In the genomic region with DNA sequence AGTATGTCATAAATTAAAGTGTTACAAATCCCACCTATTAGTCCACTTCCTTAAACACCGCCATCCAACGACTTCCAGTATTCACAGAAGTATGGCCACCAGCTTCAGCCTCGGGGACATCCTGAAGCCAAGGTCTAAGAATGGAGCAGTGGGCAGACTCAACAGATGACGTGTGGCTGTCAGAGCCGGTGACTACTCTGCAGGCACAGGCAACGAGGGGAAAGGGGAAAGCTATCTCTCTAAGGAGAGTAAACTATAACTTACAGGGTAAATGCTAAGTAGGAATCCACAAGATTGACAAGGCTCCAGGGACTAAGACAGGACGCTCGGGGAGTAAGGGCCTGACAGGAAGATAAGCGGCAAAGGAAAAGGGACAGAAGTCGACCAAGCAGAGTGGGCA, we compare ENCODE assay signal across 23 mouse cellular contexts. TPM values are rescaled to one million over a fixed set of nuclear protein-coding genes. Genes with fewer than 3 reads are reported as not detected.
DNase-seq lines count a peak whose midpoint lies in the region; ATAC-seq lines count a peak whose summit lies in the region.
"Had no signal": no experiment of that assay in that cellular context is flagged by ENCODE, and none has a peak within 500 bp of the region (broad histone marks: within the 10 kb centered on the region; RNA-seq: fewer than 3 reads in every experiment).

No protein-coding gene starts in this region.

- peaks cover 50% of the 10 kb centered on the region for H3K4me1 ChIP-seq in heart, embryonic 13.5 days
- H3K4me1 ChIP-seq in kidney, embryonic 15.5 days, result peaks cover 18% of the 10 kb centered on the region

- no peak for ATAC-seq in heart, embryonic 13.5 days (ENCODE audit: extremely low read depth, insufficient number of reproducible peaks, low FRiP score, low TSS enrichment)
- no peak for ATAC-seq in kidney, embryonic 15.5 days (replicated peaks; ENCODE audit: low FRiP score)
- ATAC-seq: forebrain, embryonic 16.5 days; midbrain, embryonic 16.5 days had no signal

- H3K4me3 ChIP-seq in heart, embryonic 13.5 days, result peak overlapping the region; percentile 24
- 0 out of 2 replicates have a peak overlapping the region, but pooled peaks have one; percentile 1 for H3K4me3 ChIP-seq in kidney, embryonic 15.5 days (replicated peaks)
- H3K4me3 ChIP-seq: embryonic facial prominence, embryonic 15.5 days; hindbrain, embryonic 12.5 days; limb, embryonic 12.5 days; liver, embryonic 13.5 days; lung, embryonic 15.5 days had no signal

- H3K4me2 ChIP-seq in heart, embryonic 13.5 days, result peak overlapping the region; percentile 59
- H3K4me2 ChIP-seq in kidney, embryonic 15.5 days, result peak overlapping the region; percentile 22
- H3K4me2 ChIP-seq: embryonic facial prominence, embryonic 15.5 days; hindbrain, embryonic 12.5 days; limb, embryonic 12.5 days; liver, embryonic 13.5 days; lung, embryonic 15.5 days had no signal

- H3K9ac ChIP-seq in heart, embryonic 13.5 days, result peak overlapping the region; percentile 67
- H3K9ac ChIP-seq in kidney, embryonic 15.5 days, result no peak overlapping the region
- H3K9ac ChIP-seq: embryonic facial prominence, embryonic 15.5 days; hindbrain, embryonic 12.5 days; limb, embryonic 12.5 days; liver, embryonic 13.5 days; lung, embryonic 15.5 days had no signal

- no peaks in the 10 kb centered on the region for H3K27me3 ChIP-seq in heart, embryonic 13.5 days (replicated peaks)
- H3K27me3 ChIP-seq in kidney, embryonic 15.5 days, result no peaks in the 10 kb centered on the region
- H3K27me3 ChIP-seq: embryonic facial prominence, embryonic 15.5 days; hindbrain, embryonic 12.5 days; limb, embryonic 12.5 days; liver, embryonic 13.5 days; lung, embryonic 15.5 days had no signal

- WGBS in heart, embryonic 13.5 days, result 25% methylated on average over 10 of the region's 10 CpGs
- 36% methylated on average over 10 of the region's 10 CpGs for WGBS in kidney, embryonic 15.5 days

- 0 out of 2 replicates have a peak, but pooled peaks cover 6% of the 10 kb centered on the region for H3K9me3 ChIP-seq in heart, embryonic 13.5 days
- H3K9me3 ChIP-seq in kidney, embryonic 15.5 days (replicated peaks), result peaks cover 3% of the 10 kb centered on the region; the same call in 1 of the 2 replicates
- H3K9me3 ChIP-seq: embryonic facial prominence, embryonic 15.5 days; liver, embryonic 13.5 days; lung, embryonic 15.5 days had no signal

- DNase-seq in adrenal gland, postnatal 10 days, result peak; percentile 28
- DNase-seq in adrenal gland, postnatal 25 days, result no peak
- no peak for DNase-seq in heart, postnatal 10 days
- DNase-seq in kidney, adult 8-10 months, result no peak
- peak; percentile 12 for DNase-seq in naive thymus-derived CD4-positive, alpha-beta T cell, adult 2 months (ENCODE audit: low read depth)
- DNase-seq: cerebellum, adult 11-12 months; cerebellum, postnatal 14 days; gastrocnemius, postnatal 36 days; liver, embryonic 13.5 days; lung, postnatal 4 days; right cerebral cortex, postnatal 14 days; spleen, adult 18-20 months; thymus, postnatal 36 days had no signal

- intact Hi-C loops in heart, postnatal 10 days (cut with DNase I), result loop anchor here (10.0 kb wide), 2 partner anchors 90 to 1560 kb away; a partner anchor contains a TSS

- H3K27ac ChIP-seq in heart, embryonic 13.5 days (replicated peaks), result peak overlapping the region; percentile 92
- peak overlapping the region; percentile 19 for H3K27ac ChIP-seq in kidney, embryonic 15.5 days
- H3K27ac ChIP-seq: embryonic facial prominence, embryonic 15.5 days; hindbrain, embryonic 12.5 days; limb, embryonic 12.5 days; liver, embryonic 13.5 days; lung, embryonic 15.5 days had no signal

- peaks cover 12% of the 10 kb centered on the region for H3K36me3 ChIP-seq in heart, embryonic 13.5 days
- H3K36me3 ChIP-seq in kidney, embryonic 15.5 days, result peaks cover 13% of the 10 kb centered on the region

RNA-seq across cellular contexts. Expression of a gene that starts 5.6 kb away (rescaled TPM):
- total RNA-seq in adrenal gland, postnatal 10 days (2021), result 10 to 100 TPM; 41.3 to 49.3 TPM
- 34.2 and 38.0 TPM in 2 replicates for total RNA-seq in adrenal gland, postnatal 25 days (2021)
- 54.1 and 62.4 TPM in 2 replicates for polyA plus RNA-seq in heart, embryonic 13.5 days (2015; fragmentation: Nextera tagmentation; extraction: Ambion mirVana)
- 10 to 100 TPM; 76.8 to 81.6 TPM for total RNA-seq in heart, postnatal 10 days (2021)
- polyA plus RNA-seq in kidney, embryonic 15.5 days (2015; fragmentation: Nextera tagmentation; extraction: Ambion mirVana), result 114 and 121 TPM in 2 replicates

RNA-seq across cellular contexts. Expression of a gene that starts 27.5 kb away (rescaled TPM):
- total RNA-seq in adrenal gland, postnatal 10 days (2021), result not detected
- total RNA-seq in adrenal gland, postnatal 25 days (2021), result not detected in 2 replicates
- polyA plus RNA-seq in heart, embryonic 13.5 days (2015; fragmentation: Nextera tagmentation; extraction: Ambion mirVana), result not detected in 2 replicates
- total RNA-seq in heart, postnatal 10 days (2021), result not detected
- not detected in 2 replicates for polyA plus RNA-seq in kidney, embryonic 15.5 days (2015; fragmentation: Nextera tagmentation; extraction: Ambion mirVana)
- total RNA-seq: gastrocnemius, postnatal 36 days; layer of hippocampus, postnatal 14 days; neutrophil, adult 5-6 weeks had no signal
- polyA plus RNA-seq: embryonic facial prominence, embryonic 15.5 days; forebrain, embryonic 16.5 days; hindbrain, embryonic 12.5 days; limb, embryonic 12.5 days; liver, embryonic 13.5 days; lung, embryonic 15.5 days; midbrain, embryonic 16.5 days had no signal

RNA-seq across cellular contexts. Expression of a gene that starts 41.2 kb away (rescaled TPM):
- under 1 TPM; 0.48 to 0.70 TPM for total RNA-seq in adrenal gland, postnatal 10 days (2021)
- 0.33 and 0.49 TPM in 2 replicates for total RNA-seq in adrenal gland, postnatal 25 days (2021)
- polyA plus RNA-seq in heart, embryonic 13.5 days (2015; fragmentation: Nextera tagmentation; extraction: Ambion mirVana), result 0.19 and 0.47 TPM in 2 replicates
- total RNA-seq in heart, postnatal 10 days (2021), result 1 to 10 TPM; 1.4 to 1.7 TPM
- 0.30 and 0.44 TPM in 2 replicates for polyA plus RNA-seq in kidney, embryonic 15.5 days (2015; fragmentation: Nextera tagmentation; extraction: Ambion mirVana)
- total RNA-seq: neutrophil, adult 5-6 weeks had no signal
- polyA plus RNA-seq: forebrain, embryonic 16.5 days had no signal

RNA-seq across cellular contexts. Expression of a gene that starts 48.2 kb away (rescaled TPM):
- total RNA-seq in adrenal gland, postnatal 10 days (2021), result under 1 TPM; 0.12 to 0.39 TPM
- total RNA-seq in adrenal gland, postnatal 25 days (2021), result 0.09 and 0.29 TPM in 2 replicates
- polyA plus RNA-seq in heart, embryonic 13.5 days (2015; fragmentation: Nextera tagmentation; extraction: Ambion mirVana), result 0.20 and 0.37 TPM in 2 replicates
- under 1 TPM; 0.43 to 0.67 TPM for total RNA-seq in heart, postnatal 10 days (2021)
- 0.16 and 0.23 TPM in 2 replicates for polyA plus RNA-seq in kidney, embryonic 15.5 days (2015; fragmentation: Nextera tagmentation; extraction: Ambion mirVana)
- polyA plus RNA-seq: liver, embryonic 13.5 days had no signal

Comparison
In these comparisons a context has a peak if more than half of its experiments do, and no peak if none do; other contexts are left out.
1. DNase-seq: peak in adrenal gland, postnatal 10 days (single experiment) and naive thymus-derived CD4-positive, alpha-beta T cell, adult 2 months (single experiment); none in adrenal gland, postnatal 25 days (single experiment), heart, postnatal 10 days (0 of 2) and kidney, adult 8-10 months (0 of 2).